Mouse (Mus musculus): ENCODE data around the gene Ugt1a10.
"Not testable (repeated sequence)": the region's sequence is repeated elsewhere in the genome, so short reads cannot be mapped to it uniquely, and the experiment has no call there.

DNA sequence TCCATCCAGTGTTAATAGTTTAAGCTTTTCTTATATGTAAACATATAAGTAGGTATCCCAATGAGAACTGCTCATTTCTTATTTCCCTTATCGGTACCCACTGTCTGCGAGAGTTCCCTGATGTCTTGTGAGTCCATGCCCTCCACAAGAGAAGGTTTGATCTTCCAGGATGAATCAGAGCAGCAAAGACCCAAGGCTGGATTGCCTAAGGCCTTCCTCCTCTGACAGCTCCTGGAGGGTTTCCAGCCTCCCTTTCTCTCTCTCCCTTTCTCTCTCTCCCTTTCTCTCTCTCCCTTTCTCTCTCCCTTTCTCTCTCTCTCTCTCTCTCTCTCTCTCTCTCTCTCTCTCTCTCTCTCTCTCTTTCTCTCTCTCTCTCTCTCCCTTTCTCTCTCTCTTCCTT is 73.9 kb downstream of the Ugt1a10 start:
- not testable (repeated sequence) for TF ChIP-seq GATA1, TAL1 (IDR thresholded peaks at IDR 0.05; ENCODE audit: low read length)

Data from erythroblast, embryonic 14.5 days (primary cell).